Mouse (Mus musculus): ENCODE data around the gene Adora3.

GRCm38 (mm10) chr3:105861747-105862366, 8.8 kb upstream of the Adora3 start:
- TF ChIP-seq CTCF (IDR thresholded peaks at IDR 0.05) (no peak), POLR2A (IDR thresholded peaks at IDR 0.05; ENCODE audit: insufficient read depth, low read depth, low read length) (no peak)

All from heart, adult 2 months (tissue).